Mouse (Mus musculus): Measurements from ENCODE around the gene Tprgl.

- TF ChIP-seq POLR2A (IDR thresholded peaks at IDR 0.05; ENCODE audit: borderline replicate concordance, insufficient read depth, low read length), result no peak
- no peak for TF ChIP-seq CTCF (IDR thresholded peaks at IDR 0.05; ENCODE audit: borderline replicate concordance, insufficient read depth, low read depth, low read length)
These were observed 44.9 kb upstream of the Tprgl start for GRCm38 (mm10) chr4:154205392-154205791.
